Comparison of ENCODE assay signal across 8 mouse cellular contexts in genomic region chr7:3221902-3222419, GRCm38 (mm10). TPM values are rescaled to one million over a fixed set of nuclear protein-coding genes. Genes with fewer than 3 reads are reported as not detected.
DNase-seq lines count a peak whose midpoint lies in the region; ATAC-seq and TF ChIP-seq lines count a peak whose summit lies in the region.

No protein-coding gene starts in this region.

- no peaks in the 10 kb centered on the region for H3K36me3 ChIP-seq in spleen, adult 2 months (ENCODE audit: control insufficient read depth, insufficient read depth, low read length)
- H3K36me3 ChIP-seq in embryonic facial prominence, embryonic 10.5 days (replicated peaks): no peaks in the 10 kb centered on the region
- no peaks in the 10 kb centered on the region for H3K36me3 ChIP-seq in hindbrain, postnatal 0 days (ENCODE audit: insufficient read depth, low read length)
- no peaks in the 10 kb centered on the region for H3K36me3 ChIP-seq in neural tube, embryonic 11.5 days (ENCODE audit: control insufficient read depth, insufficient read depth, low read length)

- no peaks in the 10 kb centered on the region; the same call in 1 of the 2 replicates for H3K9me3 ChIP-seq in embryonic facial prominence, embryonic 10.5 days
- H3K9me3 ChIP-seq in hindbrain, postnatal 0 days (ENCODE audit: low read length): no peaks in the 10 kb centered on the region
- no peaks in the 10 kb centered on the region for H3K9me3 ChIP-seq in neural tube, embryonic 11.5 days (ENCODE audit: control insufficient read depth, low read length)

- peak; percentile 30; the same call in 1 of the 2 replicates for TF ChIP-seq CTCF in spleen, adult 2 months (IDR thresholded peaks at IDR 0.05; ENCODE audit: extremely low read depth, insufficient read depth, insufficient read length, insufficient replicate concordance)
- TF ChIP-seq CTCF in hindbrain, postnatal 0 days (IDR thresholded peaks at IDR 0.05; ENCODE audit: low read depth): peak; percentile 85

- intact Hi-C loops in left cerebral cortex, postnatal 25 days (cut with DNase I): loop anchor here (2.0 to 5.0 kb wide), 2 partner anchors 80 to 227 kb away; no protein-coding TSS in a partner anchor

- no peak for TF ChIP-seq POLR2A in spleen, adult 2 months (IDR thresholded peaks at IDR 0.05; ENCODE audit: low read depth, low read length)

- H3K9ac ChIP-seq in hindbrain, postnatal 0 days (replicated peaks; ENCODE audit: low read length): no peak overlapping the region
- no peak overlapping the region for H3K9ac ChIP-seq in neural tube, embryonic 11.5 days (ENCODE audit: low read length)

- no peaks in the 10 kb centered on the region for H3K4me1 ChIP-seq in spleen, adult 2 months (ENCODE audit: control insufficient read depth, insufficient read depth, insufficient read length)
- H3K4me1 ChIP-seq in embryonic facial prominence, embryonic 10.5 days: no peaks in the 10 kb centered on the region
- H3K4me1 ChIP-seq in hindbrain, postnatal 0 days (ENCODE audit: insufficient read depth, low read length): no peaks in the 10 kb centered on the region
- H3K4me1 ChIP-seq in neural tube, embryonic 11.5 days (ENCODE audit: control insufficient read depth, insufficient read depth, low read length): no peaks in the 10 kb centered on the region

- ATAC-seq in hindbrain, postnatal 0 days: peak; percentile 61
- ATAC-seq in neural tube, embryonic 11.5 days (ENCODE audit: insufficient read depth, low FRiP score, low TSS enrichment): 0 out of 2 replicates have a peak, but pooled peaks have one; percentile 41

- H3K4me2 ChIP-seq in hindbrain, postnatal 0 days (ENCODE audit: low read depth, low read length): no peak overlapping the region
- no peak overlapping the region for H3K4me2 ChIP-seq in neural tube, embryonic 11.5 days (ENCODE audit: low read depth)

- peak; percentile 6 to 7 for DNase-seq in spleen, adult 2 months (ENCODE audit: low read depth in 1 of 2, low spot score in 2 of 2)
- no peak for DNase-seq in spleen, adult 12 weeks (ENCODE audit: low spot score)
- DNase-seq in adrenal gland, adult 2 months: peak; percentile 40
- peak; percentile 45 for DNase-seq in embryonic facial prominence, embryonic 10.5 days (ENCODE audit: low spot score)
- peak; percentile 89 for DNase-seq in hindbrain, postnatal 0 days (ENCODE audit: low spot score)
- DNase-seq in left cerebral cortex, postnatal 25 days (ENCODE audit: low spot score in 2 of 2): peak; percentile 61 to 73
- DNase-seq in neural tube, embryonic 11.5 days (ENCODE audit: low spot score): peak; percentile 54
- no peak for DNase-seq in yolk sac, embryonic 10.5 days (ENCODE audit: low spot score)

- 31% methylated on average over 3 of the region's 3 CpGs for WGBS in spleen, adult 2 months
- 35% methylated on average over 3 of the region's 3 CpGs for WGBS in embryonic facial prominence, embryonic 10.5 days
- 32% methylated on average over 3 of the region's 3 CpGs for WGBS in hindbrain, postnatal 0 days
- 33% methylated on average over 3 of the region's 3 CpGs for WGBS in neural tube, embryonic 11.5 days

- H3K27ac ChIP-seq in spleen, adult 2 months (ENCODE audit: insufficient read depth, low read length): no peak overlapping the region
- no peak overlapping the region for H3K27ac ChIP-seq in embryonic facial prominence, embryonic 10.5 days (replicated peaks)
- no peak overlapping the region for H3K27ac ChIP-seq in hindbrain, postnatal 0 days
- H3K27ac ChIP-seq in neural tube, embryonic 11.5 days (ENCODE audit: low read depth, low read length): no peak overlapping the region

- H3K4me3 ChIP-seq in spleen, adult 2 months (ENCODE audit: extremely low read depth, insufficient read depth, insufficient read length): no peak overlapping the region
- no peak overlapping the region for H3K4me3 ChIP-seq in embryonic facial prominence, embryonic 10.5 days
- H3K4me3 ChIP-seq in hindbrain, postnatal 0 days (ENCODE audit: low read length): no peak overlapping the region
- no peak overlapping the region for H3K4me3 ChIP-seq in neural tube, embryonic 11.5 days (ENCODE audit: low read depth, low read length)

- H3K27me3 ChIP-seq in spleen, adult 2 months (ENCODE audit: control insufficient read depth, insufficient read depth, low read length): no peaks in the 10 kb centered on the region
- H3K27me3 ChIP-seq in embryonic facial prominence, embryonic 10.5 days (replicated peaks; ENCODE audit: low read depth, poor library complexity, severe bottlenecking): peaks cover 34% of the 10 kb centered on the region
- peaks cover 5% of the 10 kb centered on the region; the same call in 1 of the 2 replicates for H3K27me3 ChIP-seq in hindbrain, postnatal 0 days (ENCODE audit: insufficient read depth, low read length)
- H3K27me3 ChIP-seq in neural tube, embryonic 11.5 days (ENCODE audit: control insufficient read depth, insufficient read depth, low read length): peaks cover 22% of the 10 kb centered on the region

RNA-seq across cellular contexts. Expression of gene Nlrp12, which starts 27.6 kb away (rescaled TPM):
- polyA plus RNA-seq in spleen, adult 2 months (2012; rRNA removed): 0.46 and 0.63 TPM in 2 replicates
- total RNA-seq in adrenal gland, adult 2 months (2021): not detected
- polyA plus RNA-seq in adrenal gland, adult 2 months (2012; rRNA removed): 0.01 TPM in 1 of 2 replicates, not detected in the other
- polyA plus RNA-seq in embryonic facial prominence, embryonic 10.5 days (2016; fragmentation: Nextera tagmentation; extraction: Ambion mirVana): 0.02 TPM in 1 of 2 replicates, not detected in the other
- 0.10 TPM in 1 of 2 replicates, not detected in the other for total RNA-seq in hindbrain, postnatal 0 days (2014; rRNA removed)
- 0.03 and 0.05 TPM in 2 replicates for polyA plus RNA-seq in hindbrain, postnatal 0 days (2015; fragmentation: Nextera tagmentation; extraction: Ambion mirVana)
- total RNA-seq in left cerebral cortex, postnatal 25 days (2021): under 1 TPM in 1 of 2 experiments, not detected in 1; 0.07 TPM
- polyA plus RNA-seq in neural tube, embryonic 11.5 days (2014; fragmentation: Nextera tagmentation; extraction: Ambion mirVana): not detected in 2 replicates

RNA-seq across cellular contexts. Expression of gene AU018091, which starts 53.0 kb away (rescaled TPM):
- polyA plus RNA-seq in spleen, adult 2 months (2012; rRNA removed): 0.02 TPM in 1 of 2 replicates, not detected in the other
- not detected for total RNA-seq in adrenal gland, adult 2 months (2021)
- not detected in 2 replicates for polyA plus RNA-seq in adrenal gland, adult 2 months (2012; rRNA removed)
- 0.31 and 0.43 TPM in 2 replicates for polyA plus RNA-seq in embryonic facial prominence, embryonic 10.5 days (2016; fragmentation: Nextera tagmentation; extraction: Ambion mirVana)
- total RNA-seq in hindbrain, postnatal 0 days (2014; rRNA removed): not detected in 2 replicates
- polyA plus RNA-seq in hindbrain, postnatal 0 days (2015; fragmentation: Nextera tagmentation; extraction: Ambion mirVana): not detected in 2 replicates
- not detected for total RNA-seq in left cerebral cortex, postnatal 25 days (2021)
- 0.11 TPM in 1 of 2 replicates, not detected in the other for polyA plus RNA-seq in neural tube, embryonic 11.5 days (2014; fragmentation: Nextera tagmentation; extraction: Ambion mirVana)

Comparison
In these comparisons a context has a peak if more than half of its experiments do, and no peak if none do; other contexts are left out.
1. DNase-seq: peak in spleen, adult 2 months (2 of 2), adrenal gland, adult 2 months (single experiment), embryonic facial prominence, embryonic 10.5 days (single experiment), hindbrain, postnatal 0 days (single experiment), left cerebral cortex, postnatal 25 days (2 of 2) and neural tube, embryonic 11.5 days (single experiment); none in spleen, adult 12 weeks (single experiment) and yolk sac, embryonic 10.5 days (single experiment).